Mouse (Mus musculus) spleen, postnatal 4 days (tissue): ENCODE measurements at regions not wholly inside any gene's neighbourhood (a gene's known extent, or its start where the extent isn't known, plus 50 kb on each side); places are given as distances from the start of the nearest gene placed in this dataset.

ENCODE experiments used
- DNase-seq, 2 experiments: peaks; one replicate each; pipeline ENCODE4 v3.0.0; 2022; ENCODE audit warnings: low spot score in 2 of 2

- DNase-seq: no peak
Measured at GRCm38 (mm10) chr11:105538421-105539210, 51.2 kb upstream of the Tanc2 start.

- no peak for DNase-seq
Measured at GRCm38 (mm10) chr11:105532616-105533015, 57.2 kb upstream of the Tanc2 start.

GRCm38 (mm10) chr11:105530711-105531157, 59.1 kb upstream of the Tanc2 start:
- DNase-seq: no peak

GRCm38 (mm10) chr11:105526066-105526465, 63.7 kb upstream of the Tanc2 start:
- no peak for DNase-seq

- peak in 1 of 2 experiments; percentile 14 for DNase-seq
Measured at GRCm38 (mm10) chr11:105525608-105526007, 64.2 kb upstream of the Tanc2 start.

GRCm38 (mm10) chr11:105524400-105524799, 65.4 kb upstream of the Tanc2 start:
- DNase-seq: no peak

GRCm38 (mm10) chr11:105523765-105524164, 66.0 kb upstream of the Tanc2 start:
- DNase-seq: no peak

GRCm38 (mm10) chr11:105520398-105520797, 63.9 kb upstream of the March10 start:
- no peak for DNase-seq

GRCm38 (mm10) chr11:105513275-105513674, 56.7 kb upstream of the March10 start:
- no peak for DNase-seq

- no peak for DNase-seq
Measured at GRCm38 (mm10) chr11:105510626-105511025, 54.1 kb upstream of the March10 start.

GRCm38 (mm10) chr11:105510056-105510455, 53.5 kb upstream of the March10 start:
- no peak for DNase-seq

GRCm38 (mm10) chr11:105508660-105509038, 52.1 kb upstream of the March10 start:
- no peak for DNase-seq

GRCm38 (mm10) chr11:105507972-105508659, 51.6 kb upstream of the March10 start:
- no peak for DNase-seq

- no peak for DNase-seq
Measured at GRCm38 (mm10) chr11:105507332-105507971, 50.9 kb upstream of the March10 start.
